Mouse (Mus musculus): ENCODE data around the gene Olfm1. TPM values are rescaled to one million over a fixed set of nuclear protein-coding genes. Genes with fewer than 3 reads are reported as not detected.

Olfm1 gene
- 15.0 and 15.5 TPM in 2 replicates for polyA plus RNA-seq (2016; fragmentation: Nextera tagmentation; extraction: Ambion mirVana)

DNA sequence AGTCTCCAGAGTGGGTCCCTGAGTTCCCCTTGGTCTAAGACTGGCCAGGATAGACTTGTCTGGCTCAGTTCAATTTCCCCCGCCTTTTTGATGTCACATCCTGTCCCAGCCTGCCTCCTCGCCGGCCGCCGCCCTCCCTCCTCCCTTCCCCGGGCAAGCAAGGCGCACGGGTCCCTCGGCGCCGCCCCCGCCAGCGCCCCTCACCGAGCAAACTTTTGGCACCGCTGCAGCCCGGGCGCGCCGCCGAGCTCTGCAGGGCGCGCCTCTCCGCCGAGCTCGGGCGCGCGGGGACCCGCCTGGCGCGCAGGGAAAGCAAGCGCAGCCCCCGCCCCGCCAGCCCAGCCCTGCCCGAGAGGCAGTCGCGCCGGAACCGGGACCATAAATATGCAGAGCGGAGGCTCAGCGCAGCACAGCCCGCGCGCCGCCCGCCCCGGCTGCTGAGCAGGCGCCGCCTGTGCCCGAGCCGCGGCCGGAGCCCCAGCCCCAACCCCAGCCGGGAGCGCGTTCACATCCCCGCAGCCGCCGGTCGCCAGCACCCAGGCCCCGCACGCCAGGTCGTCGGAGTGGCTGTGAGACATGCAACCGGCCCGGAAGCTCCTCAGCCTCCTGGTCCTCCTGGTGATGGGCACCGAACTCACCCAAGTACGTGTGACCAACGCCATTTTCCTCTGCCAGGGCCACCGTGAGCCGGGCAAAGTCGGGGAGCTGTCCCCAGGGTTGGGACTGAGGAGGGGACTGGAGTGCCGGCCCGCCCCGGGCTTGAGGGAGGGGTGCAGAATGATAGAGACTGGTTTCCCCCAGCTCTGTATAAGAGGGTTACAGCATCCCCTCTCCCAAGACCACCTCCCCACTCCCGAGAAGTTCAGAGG is at the start of gene Olfm1:
Gene Olfm1 (plus strand): TSS at position 172 of the 869 bp plus-strand sequence.
- H3K27ac ChIP-seq = no peak within 1 kb of the TSS
- H3K9ac ChIP-seq (replicated peaks) = peak within 1 kb of the TSS; percentile 64
- H3K9me3 ChIP-seq = no peaks in the 10 kb centered on the region
- H3K27me3 ChIP-seq = peaks cover 41% of the 10 kb centered on the region
- H3K4me1 ChIP-seq (replicated peaks) = peaks cover 12% of the 10 kb centered on the region
- no peaks in the 10 kb centered on the region for H3K36me3 ChIP-seq
- under 1% methylated on average over 76 of the region's 76 CpGs for WGBS
- ATAC-seq (ENCODE audit: insufficient number of reproducible peaks, insufficient read depth, low FRiP score, low TSS enrichment, low read depth) = 0 out of 2 replicates have a peak, but pooled peaks have one; percentile 48
- peak within 1 kb of the TSS; percentile 61 for H3K4me3 ChIP-seq (replicated peaks)
- peak within 1 kb of the TSS; percentile 89 for H3K4me2 ChIP-seq

DNA sequence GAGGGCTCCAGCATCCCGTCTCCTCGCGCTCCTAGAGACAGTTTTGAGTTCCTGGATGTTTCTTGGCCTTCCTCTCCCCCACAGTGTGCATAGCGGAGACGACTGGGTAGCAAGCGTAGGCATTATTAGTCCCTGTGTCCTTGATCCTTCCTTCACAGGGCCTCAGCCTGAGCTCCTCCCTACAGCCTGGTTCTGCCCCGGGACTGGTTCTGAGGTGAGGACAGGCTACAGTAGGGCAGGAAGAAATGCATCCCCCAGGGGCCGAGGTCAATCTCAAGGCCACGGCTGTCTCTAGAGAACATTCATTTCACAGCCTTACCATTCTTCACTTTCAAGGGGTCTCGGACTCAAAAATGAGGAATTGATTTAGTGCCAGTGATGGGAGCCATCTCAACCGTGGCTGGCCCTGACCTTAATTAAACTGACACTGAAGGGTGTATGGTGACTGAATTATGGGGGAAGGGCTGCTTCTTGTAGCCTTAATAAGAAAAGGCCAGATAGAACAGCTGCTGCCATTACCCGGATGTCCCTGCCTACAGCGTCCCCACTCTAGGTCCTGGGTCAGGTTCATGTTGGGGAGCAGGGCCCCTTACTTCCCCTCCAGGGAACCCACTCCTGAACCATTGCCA is 49.3 kb upstream of the Olfm1 start:
- ATAC-seq (ENCODE audit: insufficient number of reproducible peaks, insufficient read depth, low FRiP score, low TSS enrichment, low read depth) = no peak

DNA sequence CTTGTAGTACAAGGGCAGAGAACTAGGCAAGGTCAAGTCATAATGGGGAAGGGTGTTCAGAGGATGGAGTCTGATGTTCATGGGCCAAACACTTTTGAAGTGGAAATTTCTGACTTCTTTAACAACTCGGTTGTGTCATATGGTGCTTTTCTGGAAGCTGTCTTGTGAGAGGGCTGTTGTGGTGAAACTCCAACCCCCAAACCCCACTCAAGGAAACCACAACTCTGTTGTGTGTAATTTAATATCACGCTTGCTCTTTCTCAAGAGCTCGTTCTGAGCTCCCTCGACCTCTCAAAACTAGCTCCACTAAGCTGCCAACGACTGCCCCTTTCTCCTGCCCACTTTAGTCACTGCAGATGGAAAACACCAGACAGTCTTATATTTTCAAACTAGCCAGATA is 47.1 kb upstream of the Olfm1 start:
- Histone ChIP-seq H3K27me3 (no peaks in the 10 kb centered on the region), H3K9ac (replicated peaks) (no peak overlapping the region), H3K27ac (no peak overlapping the region), H3K4me2 (no peak overlapping the region), H3K36me3 (no peaks in the 10 kb centered on the region), H3K9me3 (no peaks in the 10 kb centered on the region), H3K4me3 (replicated peaks) (no peak overlapping the region), H3K4me1 (replicated peaks) (peaks cover 18% of the 10 kb centered on the region)
- no peak for ATAC-seq (ENCODE audit: insufficient number of reproducible peaks, insufficient read depth, low FRiP score, low TSS enrichment, low read depth)
- WGBS = 77% methylated on average over 5 of the region's 5 CpGs

More for the DNA sequence above, 49.3 kb upstream of the Olfm1 start:
- Histone ChIP-seq H3K36me3 (no peaks in the 10 kb centered on the region), H3K27ac (no peak overlapping the region), H3K4me2 (no peak overlapping the region), H3K27me3 (no peaks in the 10 kb centered on the region), H3K9me3 (no peaks in the 10 kb centered on the region), H3K9ac (replicated peaks) (no peak overlapping the region), H3K4me1 (replicated peaks) (peaks cover 25% of the 10 kb centered on the region), H3K4me3 (replicated peaks) (no peak overlapping the region)
- WGBS = 50% methylated on average over 13 of the region's 13 CpGs

DNA sequence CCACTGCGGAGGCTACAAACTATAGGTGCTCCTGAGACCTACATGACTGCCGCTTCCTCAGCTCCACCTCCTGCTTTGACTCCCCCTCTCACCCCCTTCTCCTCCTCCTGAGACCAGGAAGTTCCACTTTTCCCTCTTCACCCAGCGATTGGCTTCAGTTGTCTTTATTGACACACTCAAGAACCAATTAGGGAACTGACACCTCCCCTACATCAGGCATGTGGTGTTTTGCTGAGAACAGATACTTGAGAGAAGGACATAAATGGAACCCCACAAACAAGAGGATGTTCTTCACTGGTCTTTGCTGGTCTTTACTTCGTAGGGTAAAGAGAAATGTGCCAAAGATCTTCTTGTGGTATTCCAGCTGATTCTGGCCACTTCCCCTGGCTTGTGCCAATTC is 46.6 kb upstream of the Olfm1 start:
- no peak for ATAC-seq (ENCODE audit: insufficient number of reproducible peaks, insufficient read depth, low FRiP score, low TSS enrichment, low read depth)
- Histone ChIP-seq H3K27ac (no peak overlapping the region), H3K4me2 (no peak overlapping the region), H3K9ac (replicated peaks) (no peak overlapping the region), H3K36me3 (no peaks in the 10 kb centered on the region), H3K4me1 (replicated peaks) (peaks cover 18% of the 10 kb centered on the region), H3K4me3 (replicated peaks) (no peak overlapping the region), H3K9me3 (no peaks in the 10 kb centered on the region), H3K27me3 (no peaks in the 10 kb centered on the region)
- WGBS = 73% methylated on average over 4 of the region's 4 CpGs

- ATAC-seq (ENCODE audit: insufficient number of reproducible peaks, insufficient read depth, low FRiP score, low TSS enrichment, low read depth) = no peak
- Histone ChIP-seq H3K27ac (no peak overlapping the region), H3K4me1 (replicated peaks) (peaks cover 15% of the 10 kb centered on the region), H3K4me3 (replicated peaks) (no peak overlapping the region), H3K27me3 (no peaks in the 10 kb centered on the region), H3K36me3 (no peaks in the 10 kb centered on the region), H3K4me2 (no peak overlapping the region), H3K9me3 (no peaks in the 10 kb centered on the region), H3K9ac (replicated peaks) (no peak overlapping the region)
- 77% methylated on average over 4 of the region's 4 CpGs for WGBS
These were observed 46.1 kb upstream of the Olfm1 start for GRCm38 (mm10) chr2:28146685-28147084.

DNA sequence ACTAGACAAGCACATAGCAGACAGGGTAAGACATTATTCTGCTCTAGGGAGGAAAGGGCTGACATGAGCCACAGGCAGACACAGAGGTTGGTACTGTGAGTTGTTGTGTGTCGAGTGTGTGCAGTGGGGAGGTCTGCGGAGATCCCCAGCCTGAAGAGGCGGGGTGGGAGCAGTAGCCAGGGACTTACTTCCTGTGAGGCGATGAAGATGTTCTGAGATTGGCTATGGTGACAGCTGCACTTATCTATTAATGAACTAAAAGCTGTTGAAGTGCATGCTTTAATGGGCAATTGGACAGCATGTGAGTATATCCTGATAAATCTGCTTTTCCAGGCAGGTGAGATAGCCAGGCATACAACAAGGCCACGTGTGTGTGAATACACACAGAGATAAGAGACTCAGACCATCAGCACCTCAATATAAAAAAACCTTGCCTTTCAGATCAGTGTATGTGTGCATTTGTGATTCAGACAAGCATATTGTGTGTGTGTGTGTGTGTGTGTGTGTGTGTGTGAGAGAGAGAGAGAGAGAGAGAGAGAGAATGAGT is 45.5 kb upstream of the Olfm1 start:
- Histone ChIP-seq H3K36me3 (no peaks in the 10 kb centered on the region), H3K27ac (no peak overlapping the region), H3K4me2 (no peak overlapping the region), H3K27me3 (no peaks in the 10 kb centered on the region), H3K4me3 (replicated peaks) (no peak overlapping the region), H3K9me3 (no peaks in the 10 kb centered on the region), H3K4me1 (replicated peaks) (peaks cover 12% of the 10 kb centered on the region), H3K9ac (replicated peaks) (no peak overlapping the region)
- WGBS = 85% methylated on average over 5 of the region's 5 CpGs
- ATAC-seq (ENCODE audit: insufficient number of reproducible peaks, insufficient read depth, low FRiP score, low TSS enrichment, low read depth) = no peak

GRCm38 (mm10) chr2:28149688-28150087 is 43.1 kb upstream of the Olfm1 start:
- 75% methylated on average over 11 of the region's 11 CpGs for WGBS
- no peaks in the 10 kb centered on the region for H3K4me1 ChIP-seq (replicated peaks)
- no peak for ATAC-seq (ENCODE audit: insufficient number of reproducible peaks, insufficient read depth, low FRiP score, low TSS enrichment, low read depth)
- no peak overlapping the region for H3K4me3 ChIP-seq (replicated peaks)
- H3K27me3 ChIP-seq = no peaks in the 10 kb centered on the region
- no peak overlapping the region for H3K9ac ChIP-seq (replicated peaks)
- H3K27ac ChIP-seq = no peak overlapping the region
- no peaks in the 10 kb centered on the region for H3K9me3 ChIP-seq
- no peak overlapping the region for H3K4me2 ChIP-seq
- H3K36me3 ChIP-seq = no peaks in the 10 kb centered on the region

DNA sequence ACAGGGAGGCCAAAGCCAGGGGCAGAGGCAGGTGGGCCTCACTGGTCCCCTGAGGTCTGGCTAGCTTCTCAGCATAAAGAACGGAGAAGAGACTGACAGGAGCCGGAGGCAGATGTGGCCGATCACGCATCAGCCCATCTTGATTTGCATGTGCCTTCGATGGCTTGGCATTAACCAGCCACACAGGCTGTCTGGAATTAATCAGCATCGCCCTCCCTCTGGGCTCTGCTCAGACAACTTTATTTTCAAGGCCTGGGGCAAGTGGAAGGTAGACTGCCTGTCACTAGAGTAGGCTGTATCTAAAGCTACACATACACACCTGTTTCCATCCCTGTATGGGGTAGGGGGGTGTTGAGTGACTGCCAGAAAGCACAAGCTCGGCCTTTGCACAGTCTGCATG is 32.2 kb upstream of the Olfm1 start:
- Histone ChIP-seq H3K9ac (replicated peaks) (no peak overlapping the region), H3K27me3 (peaks cover 6% of the 10 kb centered on the region; the same call in 1 of the 2 replicates), H3K36me3 (no peaks in the 10 kb centered on the region), H3K4me2 (no peak overlapping the region), H3K4me3 (replicated peaks) (no peak overlapping the region), H3K4me1 (replicated peaks) (peaks cover 20% of the 10 kb centered on the region), H3K9me3 (no peaks in the 10 kb centered on the region), H3K27ac (no peak overlapping the region)
- WGBS = 38% methylated on average over 7 of the region's 7 CpGs
- ATAC-seq (ENCODE audit: insufficient number of reproducible peaks, insufficient read depth, low FRiP score, low TSS enrichment, low read depth) = 0 out of 2 replicates have a peak, but pooled peaks have one; percentile 30

GRCm38 (mm10) chr2:28165570-28165969 is 27.2 kb upstream of the Olfm1 start:
- ATAC-seq (ENCODE audit: insufficient number of reproducible peaks, insufficient read depth, low FRiP score, low TSS enrichment, low read depth) = no peak
- Histone ChIP-seq H3K27ac (no peak overlapping the region), H3K9me3 (no peaks in the 10 kb centered on the region), H3K9ac (replicated peaks) (no peak overlapping the region), H3K4me2 (no peak overlapping the region), H3K4me1 (replicated peaks) (peaks cover 12% of the 10 kb centered on the region), H3K36me3 (no peaks in the 10 kb centered on the region), H3K4me3 (replicated peaks) (no peak overlapping the region), H3K27me3 (0 out of 2 replicates have a peak, but pooled peaks cover 3% of the 10 kb centered on the region)
- WGBS = 75% methylated on average over 8 of the region's 8 CpGs

GRCm38 (mm10) chr2:28169336-28169735 is 23.5 kb upstream of the Olfm1 start:
- H3K27me3 ChIP-seq = 0 out of 2 replicates have a peak, but pooled peaks cover 3% of the 10 kb centered on the region
- no peak for ATAC-seq (ENCODE audit: insufficient number of reproducible peaks, insufficient read depth, low FRiP score, low TSS enrichment, low read depth)
- no peak overlapping the region for H3K4me2 ChIP-seq
- H3K4me3 ChIP-seq (replicated peaks) = no peak overlapping the region
- H3K36me3 ChIP-seq = no peaks in the 10 kb centered on the region
- H3K4me1 ChIP-seq (replicated peaks) = no peaks in the 10 kb centered on the region
- H3K9me3 ChIP-seq = no peaks in the 10 kb centered on the region
- H3K27ac ChIP-seq = no peak overlapping the region
- H3K9ac ChIP-seq (replicated peaks) = no peak overlapping the region
- WGBS = 74% methylated on average over 12 of the region's 12 CpGs

GRCm38 (mm10) chr2:28171962-28172361 is 20.8 kb upstream of the Olfm1 start:
- H3K4me3 ChIP-seq (replicated peaks) = no peak overlapping the region
- H3K27ac ChIP-seq = no peak overlapping the region
- ATAC-seq (ENCODE audit: insufficient number of reproducible peaks, insufficient read depth, low FRiP score, low TSS enrichment, low read depth) = no peak
- H3K4me1 ChIP-seq (replicated peaks) = no peaks in the 10 kb centered on the region
- H3K36me3 ChIP-seq = no peaks in the 10 kb centered on the region
- no peak overlapping the region for H3K9ac ChIP-seq (replicated peaks)
- 0 out of 2 replicates have a peak, but pooled peaks cover 3% of the 10 kb centered on the region for H3K27me3 ChIP-seq
- WGBS = 81% methylated on average over 6 of the region's 6 CpGs
- no peaks in the 10 kb centered on the region for H3K9me3 ChIP-seq
- H3K4me2 ChIP-seq = no peak overlapping the region

Measured in limb, embryonic 12.5 days (tissue).